Mouse (Mus musculus) liver, adult (tissue): ENCODE data around the gene Slc6a21.

ENCODE experiments used
- GATA4 ChIP-seq: IDR thresholded peaks from 2 replicates; pipeline ENCODE4 v1.6.1; 2014; ENCODE audit warnings: mild to moderate bottlenecking, low read length; ENCODE audit not compliant: insufficient replicate concordance

The Slc6a21 gene

DNA sequence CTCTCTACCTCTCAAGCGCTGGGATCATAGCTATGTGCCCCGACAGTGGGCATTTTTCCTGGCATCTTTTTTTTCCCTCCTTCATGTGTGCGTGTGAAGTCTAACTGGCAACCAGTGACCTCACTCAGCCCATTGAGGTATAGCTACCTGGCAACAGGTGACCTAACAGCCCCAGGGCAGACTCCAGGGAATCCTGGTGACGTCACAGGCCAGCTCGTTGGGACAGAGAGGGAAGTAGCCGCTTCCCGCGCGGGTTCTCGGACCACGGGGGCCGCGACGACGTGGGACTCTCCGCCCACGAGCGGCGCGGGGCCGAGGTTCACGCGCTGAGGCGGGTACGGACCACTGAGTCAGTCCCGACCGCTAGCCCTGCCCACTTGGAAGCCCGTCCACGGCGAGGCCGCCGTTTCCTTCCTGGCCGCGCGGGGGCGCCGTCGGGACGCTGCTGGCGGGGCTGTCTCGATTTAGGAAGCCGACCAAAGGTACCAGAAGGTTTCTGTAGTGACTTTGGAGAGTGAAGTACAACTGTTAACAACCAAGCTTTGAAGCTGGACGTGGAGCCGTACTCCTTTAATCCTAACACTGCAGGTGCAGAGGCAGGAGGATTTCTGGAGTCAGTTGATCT, at the start of gene Slc6a21:
Gene Slc6a21 (plus strand): TSS at position 378 of the 625 bp plus-strand sequence.
- TF ChIP-seq GATA4: no peak

DNA sequence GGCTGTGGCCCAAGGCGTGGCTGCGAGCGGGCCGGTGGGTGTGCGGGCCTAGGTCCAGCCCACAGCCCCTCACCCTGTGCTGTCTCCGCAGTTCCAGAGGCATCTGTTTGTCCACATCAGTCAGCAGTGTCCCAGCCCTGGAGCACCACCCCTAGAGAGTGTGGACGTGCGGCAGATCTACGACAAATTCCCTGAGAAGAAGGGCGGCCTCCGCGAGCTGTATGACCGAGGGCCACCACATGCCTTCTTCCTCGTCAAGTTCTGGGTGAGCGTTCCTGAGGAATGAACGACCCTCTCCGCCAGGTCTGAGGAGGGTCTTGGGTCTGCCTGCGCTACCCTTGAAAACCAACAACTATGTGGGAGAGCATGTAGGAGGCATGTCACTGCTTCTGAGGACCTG, 48.8 kb upstream of the Slc6a21 start:
- TF ChIP-seq GATA4: no peak

DNA sequence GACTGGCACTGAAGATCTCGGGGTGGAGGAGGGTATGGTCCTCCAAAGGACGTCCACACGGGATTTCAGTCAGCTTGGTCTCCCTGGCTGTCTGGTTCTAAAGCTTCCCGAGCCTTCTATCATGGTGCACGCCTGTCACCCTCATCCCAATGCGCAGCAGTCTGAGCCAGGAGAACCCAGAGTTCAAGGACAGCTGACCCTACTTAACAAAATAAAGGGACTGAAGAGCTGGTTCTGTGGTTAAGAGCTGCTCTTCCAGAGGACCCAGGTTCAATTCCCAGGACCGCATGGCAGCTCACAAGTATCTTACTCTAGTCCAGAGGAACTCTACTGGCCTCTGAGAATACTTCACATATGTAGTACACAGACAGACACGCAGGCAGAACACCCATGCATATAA, 48.3 kb upstream of the Slc6a21 start:
- no peak for TF ChIP-seq GATA4

DNA sequence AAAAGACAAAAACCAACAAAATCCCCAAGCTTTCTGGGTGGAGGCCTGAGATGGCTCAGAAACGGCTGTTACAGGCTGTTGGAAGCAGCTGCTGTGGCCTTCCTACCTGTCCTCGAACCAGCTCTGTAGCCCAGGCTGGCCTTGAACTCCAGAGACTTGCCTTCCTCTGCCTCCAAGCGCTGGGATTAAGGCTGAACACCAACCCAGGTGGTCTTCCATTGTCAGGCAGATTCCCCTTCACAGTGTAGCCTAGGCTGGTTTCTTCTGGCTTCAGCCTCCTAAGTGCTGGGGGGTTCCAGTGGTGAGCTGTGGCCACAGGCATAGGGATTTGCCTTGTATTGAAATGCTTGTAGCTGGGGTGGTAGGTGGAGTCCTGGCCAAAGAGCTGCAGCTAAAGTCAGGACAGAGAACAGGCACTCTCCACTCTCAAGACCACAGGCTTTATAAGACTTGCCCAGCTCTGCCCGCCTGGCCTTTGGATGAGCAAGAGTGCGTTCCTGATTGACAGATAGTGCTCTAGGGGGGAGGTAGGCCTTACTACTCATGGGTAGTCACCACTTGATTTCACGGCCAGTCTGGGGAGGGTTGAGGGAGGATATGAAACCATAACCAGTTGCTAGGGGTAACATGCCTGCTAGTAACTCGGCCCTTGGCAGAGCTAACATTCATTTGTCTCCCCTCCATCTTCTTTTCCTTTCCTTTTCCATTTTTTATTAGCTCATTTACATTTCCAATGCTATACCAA, 47.7 kb upstream of the Slc6a21 start:
- no peak for TF ChIP-seq GATA4

DNA sequence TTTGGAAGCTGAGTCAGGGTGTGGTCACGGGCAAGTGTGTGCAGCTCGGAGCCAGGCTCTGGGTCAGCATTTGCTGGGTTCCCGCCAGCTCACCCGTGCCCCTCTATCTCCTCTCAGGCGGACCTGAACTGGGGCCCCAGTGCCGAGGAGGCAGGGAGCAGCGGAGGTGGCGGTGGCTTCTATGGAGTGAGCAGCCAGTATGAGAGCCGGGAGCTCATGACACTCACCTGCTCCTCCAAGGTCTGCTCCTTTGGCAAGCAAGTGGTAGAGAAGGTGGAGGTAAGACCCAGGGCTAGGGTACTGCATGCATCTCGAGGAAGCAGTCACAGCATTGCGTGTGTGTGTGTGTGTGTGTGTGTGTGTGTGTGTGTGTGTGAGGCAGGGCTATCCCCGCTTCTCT, 46.1 kb upstream of the Slc6a21 start:
- no peak for TF ChIP-seq GATA4

DNA sequence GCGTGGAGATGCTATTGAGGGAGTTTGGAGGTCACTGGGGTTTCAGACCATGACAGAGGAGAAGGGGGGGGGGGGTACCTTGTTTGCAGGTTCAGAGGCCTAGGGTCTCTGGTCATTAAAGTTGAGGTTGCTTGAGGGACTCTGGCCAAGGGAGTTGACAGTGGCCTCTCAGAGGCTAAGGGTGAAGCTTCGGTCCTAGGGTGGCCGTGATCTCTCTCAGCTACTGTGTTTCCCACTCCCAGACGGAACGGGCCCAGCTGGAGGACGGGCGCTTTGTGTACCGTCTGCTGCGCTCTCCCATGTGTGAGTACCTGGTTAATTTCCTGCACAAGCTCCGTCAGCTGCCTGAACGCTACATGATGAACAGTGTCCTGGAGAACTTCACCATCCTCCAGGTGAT, 45.4 kb upstream of the Slc6a21 start:
- no peak for TF ChIP-seq GATA4

DNA sequence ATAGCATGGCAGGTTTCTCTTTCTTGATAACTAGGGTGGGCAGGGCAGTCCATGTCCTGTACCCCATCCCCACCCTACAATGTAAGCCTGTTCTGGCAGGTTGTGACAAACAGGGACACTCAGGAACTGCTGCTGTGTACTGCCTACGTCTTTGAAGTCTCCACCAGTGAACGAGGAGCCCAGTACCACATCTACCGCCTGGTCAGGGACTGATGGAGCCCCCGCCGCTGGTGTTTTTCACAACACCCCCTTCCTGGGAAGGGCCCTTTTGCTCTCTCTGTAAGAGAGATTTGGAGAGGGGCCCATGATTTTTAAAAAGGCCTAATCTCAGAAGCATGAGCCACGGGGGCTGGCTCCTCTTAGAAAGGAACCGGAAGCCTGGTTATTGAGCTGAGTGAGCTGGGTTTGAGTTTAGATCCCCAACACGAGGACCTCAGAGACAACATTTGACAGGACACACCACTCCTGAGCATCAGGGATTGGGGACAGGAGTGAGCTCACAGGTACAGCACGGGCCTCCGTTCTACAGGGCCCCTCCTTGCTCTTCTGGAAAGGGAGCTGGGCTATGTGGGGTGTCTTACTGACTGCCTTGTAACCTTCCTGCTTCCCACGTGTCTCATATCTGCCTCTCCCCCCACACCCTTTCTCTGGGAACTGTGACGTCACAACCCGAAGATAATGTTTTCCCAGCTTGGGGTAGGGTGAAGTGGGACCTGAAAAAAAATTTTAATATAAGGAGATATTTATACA, 44.4 kb upstream of the Slc6a21 start:
- no peak for TF ChIP-seq GATA4

DNA sequence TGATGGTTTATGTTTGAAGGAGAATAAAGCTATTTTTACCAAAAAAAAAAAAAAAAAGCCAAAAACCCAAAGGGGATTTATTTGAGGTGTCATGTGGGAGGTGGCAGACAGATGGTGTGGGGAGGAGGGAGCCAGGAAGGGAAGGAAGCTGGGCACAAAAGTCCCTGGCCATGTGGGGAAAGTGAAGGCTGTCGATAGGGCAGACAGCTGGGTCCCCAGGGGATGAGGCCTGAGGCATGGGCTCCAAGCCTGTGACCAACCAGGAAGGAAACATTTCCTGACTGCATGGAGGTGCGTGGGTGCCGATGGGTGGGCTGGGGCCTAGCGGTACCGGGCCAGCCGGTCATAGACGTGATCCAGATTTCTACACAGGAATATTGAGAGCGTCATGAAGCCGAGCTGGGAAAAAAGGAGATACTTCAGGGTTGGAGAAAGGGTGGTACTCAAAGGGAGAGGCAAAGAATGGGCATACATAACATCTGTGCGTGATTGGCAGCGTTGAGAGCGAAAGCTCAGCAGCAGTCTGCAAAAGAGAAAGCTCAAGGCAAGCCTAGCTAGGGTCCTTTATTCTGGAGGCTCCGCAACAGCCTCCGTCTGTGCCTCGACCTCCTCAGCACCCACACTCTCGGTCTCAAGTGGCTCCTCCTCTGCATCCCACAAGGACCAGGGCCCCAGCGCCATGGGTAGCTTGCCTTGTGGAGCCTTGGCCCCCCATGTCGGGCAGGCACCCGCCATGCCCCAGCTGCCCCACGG, 43.6 kb upstream of the Slc6a21 start:
- TF ChIP-seq GATA4: no peak

DNA sequence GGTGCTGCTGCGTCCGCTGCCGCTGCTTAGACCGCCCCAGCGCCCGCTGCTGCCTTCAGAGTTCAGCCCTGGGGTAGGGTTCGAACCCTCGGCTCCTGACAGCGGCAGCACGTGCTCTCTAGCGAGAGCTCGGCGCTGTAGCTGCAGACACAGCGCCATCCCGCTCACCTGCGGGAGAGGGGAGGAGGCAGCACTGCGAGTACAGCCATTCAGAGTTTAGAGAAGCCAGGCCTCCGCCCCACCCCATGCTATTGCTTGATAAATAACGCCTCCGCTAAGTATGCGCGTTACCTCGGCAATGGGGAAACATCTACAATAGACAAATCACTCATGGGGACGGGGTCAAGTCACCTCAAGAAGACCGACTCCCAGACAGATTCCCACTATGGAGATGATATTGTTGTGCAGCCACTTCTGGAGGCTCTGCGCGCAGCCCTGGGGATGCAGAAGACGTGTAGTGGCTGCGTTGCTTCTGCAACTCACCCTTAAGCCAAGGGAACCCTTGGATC, 42.9 kb upstream of the Slc6a21 start:
- no peak for TF ChIP-seq GATA4

DNA sequence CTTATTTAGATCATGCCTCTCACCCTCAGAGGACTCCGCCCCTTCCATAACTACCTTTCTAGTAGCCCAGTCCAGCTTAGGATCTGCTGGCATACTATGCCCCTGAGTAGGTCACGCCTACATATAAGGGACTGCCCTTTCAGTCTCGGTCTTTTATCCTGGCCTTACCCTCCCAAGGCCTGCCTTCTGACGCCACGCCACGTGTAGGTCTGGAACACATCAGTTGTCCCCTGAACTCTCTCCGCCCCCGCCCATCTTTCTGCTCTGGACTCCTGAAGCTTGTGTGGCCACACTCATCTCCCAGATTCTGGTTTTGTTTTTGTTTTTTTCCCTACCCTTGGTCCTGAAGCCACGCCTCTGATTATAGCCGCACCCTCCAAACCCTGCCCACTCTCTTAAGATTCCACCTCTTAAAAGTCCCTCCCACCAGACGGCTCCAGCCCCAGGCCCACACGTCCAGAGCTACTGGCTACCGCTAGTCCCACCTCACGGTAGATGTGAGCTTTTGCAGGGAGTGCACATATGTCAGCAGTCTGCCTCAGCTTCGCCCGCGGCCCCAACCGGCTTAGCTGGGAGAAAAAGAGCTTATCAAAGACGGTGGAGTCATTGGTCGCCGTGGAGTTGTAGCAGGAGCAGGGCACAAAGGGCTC, 42.3 kb upstream of the Slc6a21 start:
- no peak for TF ChIP-seq GATA4

DNA sequence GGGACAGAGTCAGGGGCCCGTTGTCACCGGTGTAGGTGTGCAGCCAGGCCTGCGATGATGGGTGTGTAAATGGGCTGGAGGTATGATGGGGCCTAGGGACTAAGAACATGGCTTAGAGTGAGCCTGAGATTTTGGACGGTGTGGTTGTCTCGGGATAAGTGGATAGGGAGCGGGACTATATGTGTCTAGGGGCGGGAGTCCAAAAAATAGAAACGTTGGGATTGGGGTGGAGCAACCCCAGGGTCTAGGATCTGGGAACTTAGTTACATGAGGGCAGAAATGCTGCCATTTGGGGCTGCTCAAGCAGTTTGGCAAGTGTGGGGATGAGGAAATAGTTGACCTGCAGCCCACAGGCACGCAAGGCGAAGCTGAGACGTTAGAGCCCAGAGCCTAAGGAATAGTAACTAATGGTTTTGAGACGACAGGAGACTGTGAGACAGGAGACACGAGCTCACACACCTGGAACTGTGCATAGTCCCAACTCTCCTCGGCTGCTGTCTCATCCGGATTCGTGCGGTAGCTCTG, 41.6 kb upstream of the Slc6a21 start:
- no peak for TF ChIP-seq GATA4

DNA sequence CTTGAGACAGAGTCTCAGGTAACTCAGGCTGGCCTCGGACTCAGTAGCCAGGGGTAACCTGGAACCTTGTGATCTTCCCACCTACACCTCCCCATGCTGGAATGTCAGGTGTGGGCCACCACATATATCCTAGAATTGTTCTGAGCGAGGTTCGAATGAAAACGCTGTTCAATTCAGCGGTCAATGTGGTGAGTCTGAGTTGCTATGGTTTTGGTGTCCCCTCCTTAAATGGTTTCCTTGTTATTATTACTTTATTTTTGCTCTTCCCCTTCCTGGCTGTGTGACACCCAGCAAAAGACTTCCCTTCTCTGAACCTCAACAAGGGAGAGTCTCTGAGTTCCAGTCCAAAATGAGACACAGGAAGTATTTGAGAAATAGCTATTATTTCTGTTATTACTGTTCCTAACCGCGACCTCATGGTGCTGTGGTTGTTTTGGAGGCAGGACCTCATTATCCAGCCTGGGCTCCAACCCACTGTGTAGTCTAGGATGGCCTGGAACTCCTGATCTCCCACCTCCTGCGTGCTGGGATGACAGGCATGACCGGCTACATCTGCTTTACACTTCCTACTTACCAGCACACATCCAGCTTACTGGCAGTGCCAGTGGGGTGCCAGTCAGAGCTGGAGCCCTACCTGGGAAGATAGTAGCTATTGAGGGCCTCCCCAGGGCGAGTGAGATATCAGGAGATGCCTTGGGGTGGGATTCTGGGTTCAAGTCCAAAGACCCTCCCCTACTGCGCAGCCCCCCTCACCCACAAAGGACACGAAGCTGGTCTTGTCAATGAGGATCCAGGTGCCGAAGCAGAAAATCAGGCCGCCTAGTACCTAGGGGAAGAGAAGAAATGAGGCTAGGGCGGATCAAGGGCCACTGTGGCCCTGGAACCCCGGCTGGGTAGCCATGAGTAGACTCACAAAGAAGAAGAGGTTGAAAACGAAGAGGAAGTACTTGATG, 39.3 kb upstream of the Slc6a21 start:
- no peak for TF ChIP-seq GATA4

DNA sequence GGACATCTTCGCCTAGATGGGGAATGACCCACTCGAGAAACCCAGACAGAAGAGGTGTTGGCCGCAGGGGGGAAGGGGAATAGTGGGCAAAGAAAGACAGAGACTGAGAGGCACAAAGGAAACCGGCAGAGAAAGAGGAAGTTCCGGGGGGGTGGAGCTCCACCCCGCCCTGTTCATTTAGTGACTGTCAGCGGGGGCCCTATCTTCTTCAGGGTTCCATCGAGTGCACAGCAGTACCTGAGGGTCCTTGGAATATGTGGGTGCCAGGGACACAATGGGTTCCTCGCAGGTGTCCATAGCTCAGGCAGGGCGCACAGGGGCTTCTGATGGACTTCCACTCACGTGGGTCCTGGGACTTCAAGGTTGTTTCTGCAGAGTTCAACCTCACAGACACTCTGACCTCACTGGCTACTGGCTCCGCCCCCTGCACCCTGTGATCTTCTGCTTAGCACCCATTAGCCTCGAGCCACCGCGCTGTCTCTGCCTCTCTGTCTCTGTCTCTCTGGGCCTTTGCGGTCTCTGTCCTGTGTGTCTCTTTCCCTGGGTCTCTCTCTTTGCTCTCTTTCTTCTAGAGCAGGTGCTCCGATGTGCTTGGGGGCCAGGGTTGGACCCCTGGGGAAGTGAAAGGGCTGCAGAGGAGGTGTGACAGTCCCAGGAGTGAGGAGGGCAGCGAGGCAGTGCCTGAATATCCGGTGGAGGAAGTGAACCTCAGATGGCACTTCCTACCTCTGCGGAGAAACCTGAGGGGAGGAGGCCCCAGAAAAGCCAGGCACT, 38.4 kb upstream of the Slc6a21 start, which contains the start of gene Cd37:
Gene Cd37 (minus strand): TSS at position 393 of the 774 bp plus-strand sequence.
- no peak for TF ChIP-seq GATA4
